Mouse (Mus musculus) frontal cortex, adult 2 months (tissue): Measurements from ENCODE around the gene Cog7. TPM values are rescaled to one million over a fixed set of nuclear protein-coding genes. Genes with fewer than 3 reads are reported as not detected.

Experiments
- DNase-seq, 2 experiments: peaks; one replicate each; pipeline ENCODE4 v3.0.0; 2022; ENCODE audit warnings: low spot score in 1 of 2; ENCODE audit errors: extremely low spot score in 1 of 2
- polyA plus RNA-seq: library from polyadenylated mRNA; depleted of rRNA; stranded (reverse); fragments of >200 nt; gene quantifications from 2 replicates; pipeline ENCODE4 v1.2.3, GENCODE M21; 2012

Gene Cog7
- polyA plus RNA-seq, 1 experiment, result 33.4 TPM

GRCm38 (mm10) chr7:121955802-121956201, 25.7 kb downstream of the Cog7 start:
- DNase-seq, result no peak

- no peak for DNase-seq
Measured at GRCm38 (mm10) chr7:121954891-121955669, 26.4 kb downstream of the Cog7 start.

GRCm38 (mm10) chr7:121947513-121947912, 34.0 kb downstream of the Cog7 start:
- no peak for DNase-seq

- no peak for DNase-seq
Measured at GRCm38 (mm10) chr7:121946196-121946595, 35.3 kb downstream of the Cog7 start.

GRCm38 (mm10) chr7:121942371-121942770, 39.1 kb downstream of the Cog7 start:
- DNase-seq, result no peak

GRCm38 (mm10) chr7:121941640-121942039, 39.9 kb downstream of the Cog7 start:
- DNase-seq, result no peak

- no peak for DNase-seq
Measured at GRCm38 (mm10) chr7:121941016-121941415, 40.5 kb downstream of the Cog7 start.

- peak; percentile 61 to 85 for DNase-seq
Measured at GRCm38 (mm10) chr7:121939729-121940128, 41.8 kb downstream of the Cog7 start.

GRCm38 (mm10) chr7:121939244-121939643, 42.3 kb downstream of the Cog7 start:
- DNase-seq, result no peak

- DNase-seq, result no peak
Measured at GRCm38 (mm10) chr7:121938124-121938891, 43.2 kb downstream of the Cog7 start.

- peak in 1 of 2 experiments; percentile 20 for DNase-seq
Measured at GRCm38 (mm10) chr7:121936861-121937630, 44.5 kb downstream of the Cog7 start.

- DNase-seq, result no peak
Measured at GRCm38 (mm10) chr7:121935906-121936794, 45.4 kb downstream of the Cog7 start.

- DNase-seq, result no peak
Measured at GRCm38 (mm10) chr7:121934346-121934745, 47.2 kb downstream of the Cog7 start.

GRCm38 (mm10) chr7:121933675-121934074, 47.8 kb downstream of the Cog7 start:
- no peak for DNase-seq

GRCm38 (mm10) chr7:121931246-121931645, 50.3 kb downstream of the Cog7 start:
- DNase-seq, result no peak

GRCm38 (mm10) chr7:121927882-121928281, 53.6 kb downstream of the Cog7 start:
- DNase-seq, result no peak

GRCm38 (mm10) chr7:121924361-121924760, 57.1 kb downstream of the Cog7 start:
- DNase-seq, result no peak

- no peak for DNase-seq
Measured at GRCm38 (mm10) chr7:121913944-121914343, 67.6 kb downstream of the Cog7 start.

GRCm38 (mm10) chr7:121912250-121912649, 69.3 kb downstream of the Cog7 start:
- DNase-seq, result no peak

GRCm38 (mm10) chr7:121906879-121907278, 74.6 kb downstream of the Cog7 start:
- no peak for DNase-seq
